Mouse (Mus musculus) sigmoid colon, adult 10 weeks (tissue): ENCODE results near the gene Gm10338. TPM values are rescaled to one million over a fixed set of nuclear protein-coding genes. Genes with fewer than 3 reads are reported as not detected.

Experiments
- polyA plus RNA-seq: library from polyadenylated mRNA; stranded (reverse); fragments of 350-450 nt; fragmentation: Illumina TruSeq; extraction: RNeasy Lipid Tissue Mini Kit (QIAGEN cat#74804); gene quantifications from one replicate; pipeline ENCODE4 v1.2.3, GENCODE M21; 2014; ENCODE audit warnings: low read depth, low replicate concordance

Gene Gm10338
- polyA plus RNA-seq, result not detected

DNA sequence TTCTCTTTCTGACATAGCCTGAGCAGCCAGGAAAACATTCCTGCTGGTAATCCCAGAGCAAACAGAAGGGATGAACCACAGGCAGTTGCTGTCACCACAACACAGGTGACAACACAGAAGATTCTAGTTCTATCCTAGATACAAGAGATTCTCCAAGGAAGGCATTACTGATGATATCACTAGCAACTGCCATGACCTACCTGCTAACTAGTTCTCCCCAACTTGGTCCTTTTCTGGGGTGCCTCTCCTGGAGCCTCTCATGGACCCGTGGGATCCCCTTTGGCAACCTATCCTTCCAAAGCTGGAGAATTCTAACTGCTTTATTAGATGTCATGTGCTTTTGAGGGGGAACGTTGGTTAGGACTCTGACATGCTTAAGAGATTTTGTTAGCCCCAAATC is at the start of gene Gm10338:
Gm10338 (minus strand) TSS at position 101 of the 400 bp plus-strand sequence.

DNA sequence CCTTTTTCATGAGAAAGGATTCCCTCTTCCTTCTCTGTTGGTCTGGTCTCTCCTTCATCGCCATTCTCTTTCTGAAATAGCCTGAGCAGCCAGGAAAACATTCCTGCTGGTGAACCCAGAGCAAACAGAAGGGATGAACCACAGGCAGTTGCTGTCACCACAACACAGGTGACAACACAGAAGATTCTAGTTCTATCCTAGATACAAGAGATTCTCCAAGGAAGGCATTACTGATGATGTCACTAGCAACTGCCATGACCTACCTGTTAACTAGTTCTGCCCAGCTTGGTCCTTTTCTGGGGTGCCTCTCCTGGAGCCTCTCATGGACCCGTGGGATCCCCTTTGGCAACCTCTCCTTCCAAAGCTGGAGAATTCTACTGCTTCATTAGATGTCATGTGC is 48.5 kb upstream of the Gm10338 start, which contains the start of gene Gm10128:
Gm10128 (minus strand) TSS at position 101 of the 400 bp plus-strand sequence.

DNA sequence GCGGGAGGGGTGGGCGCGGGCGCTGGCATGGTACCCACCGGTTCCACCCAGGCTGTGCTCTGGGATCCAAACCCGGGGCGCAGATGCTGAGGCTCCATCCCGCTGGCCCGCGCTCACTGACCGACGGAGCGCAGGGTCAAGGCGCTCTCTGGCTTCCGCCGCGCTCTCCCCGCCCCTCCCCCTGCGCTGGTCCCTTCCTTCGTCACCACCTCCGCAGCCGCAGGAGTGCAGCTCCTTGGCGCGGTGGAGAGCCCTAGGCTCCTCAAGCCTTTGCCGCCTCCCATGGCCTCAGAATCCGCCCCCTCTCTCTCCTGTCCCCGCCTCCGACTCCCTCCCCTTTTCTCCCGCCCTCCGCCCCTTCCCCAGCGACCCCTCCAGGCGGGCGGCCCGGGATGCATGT is 27.0 kb downstream of the Gm10338 start, which contains the start of gene Gm3558:
Gm3558 (minus strand) TSS at position 185 of the 400 bp plus-strand sequence.

Other genes with a start within 250 kb of the Gm10338 start
- not detected for gene Gm8374, start 230.5 kb downstream of the Gm10338 start, polyA plus RNA-seq
- gene Gm3755, start 144.7 kb downstream of the Gm10338 start, polyA plus RNA-seq, result not detected
- gene Gm3752, start 111.8 kb downstream of the Gm10338 start, polyA plus RNA-seq, result 0.60 TPM
- gene Gm3558, start 27.0 kb downstream of the Gm10338 start, polyA plus RNA-seq, result 0.32 TPM
- not detected for gene Gm10128, start 48.4 kb upstream of the Gm10338 start, polyA plus RNA-seq
- gene Gm26661, start 196.0 kb upstream of the Gm10338 start, polyA plus RNA-seq, result not detected
- 12.6 TPM for gene Flnb, start 222.4 kb upstream of the Gm10338 start, polyA plus RNA-seq